Mouse (Mus musculus) spleen, embryonic (tissue): ENCODE results near the gene Scarf2.

ENCODE experiments used
- CTCF ChIA-PET: fragments of 350-600 bp; sonication (Branson Sonifier 250); formaldehyde crosslinking; loops from one replicate; lab custom pipeline; 2022; lab: Charles Lee

The Scarf2 gene

GRCm38 (mm10) chr16:17796971-17797811 is at the start of gene Scarf2:
Gene Scarf2, plus strand, starts transcription at chr16:17797282.
- CTCF ChIA-PET, result interaction anchor here (1.6 kb wide), 1 partner anchor 9 kb away, joined by 5 read pairs; no protein-coding TSS in a partner anchor

GRCm38 (mm10) chr16:17753001-17753400 is 44.1 kb upstream of the Scarf2 start:
- CTCF ChIA-PET, result no interaction called here

GRCm38 (mm10) chr16:17753686-17754085 is 43.4 kb upstream of the Scarf2 start:
- CTCF ChIA-PET, result no interaction called here

GRCm38 (mm10) chr16:17757756-17758155 is 39.3 kb upstream of the Scarf2 start:
- CTCF ChIA-PET, result no interaction called here

- CTCF ChIA-PET, result no interaction called here
Measured at GRCm38 (mm10) chr16:17758902-17759301, 38.2 kb upstream of the Scarf2 start.

- CTCF ChIA-PET, result interaction anchor here (0.6 to 0.7 kb wide), 2 partner anchors 18 to 49 kb away, joined by 3 to 18 read pairs; no protein-coding TSS in a partner anchor
Measured at GRCm38 (mm10) chr16:17759344-17759773, 37.7 kb upstream of the Scarf2 start, which contains the start of gene Klhl22. Gene Klhl22, plus strand, starts transcription at chr16:17759618.

GRCm38 (mm10) chr16:17759813-17760321 is 37.2 kb upstream of the Scarf2 start:
- CTCF ChIA-PET, result interaction anchor here (0.6 to 0.7 kb wide), 3 partner anchors 18 to 49 kb away, joined by 3 to 18 read pairs (median 5); no protein-coding TSS in a partner anchor

- CTCF ChIA-PET, result interaction anchor here (0.5 to 0.6 kb wide), 2 partner anchors 19 to 21 kb away, joined by 3 to 5 read pairs; no protein-coding TSS in a partner anchor
Measured at GRCm38 (mm10) chr16:17760657-17761056, 36.4 kb upstream of the Scarf2 start.

- CTCF ChIA-PET, result interaction anchor here (0.5 kb wide), 1 partner anchor 21 kb away, joined by 3 read pairs; no protein-coding TSS in a partner anchor
Measured at GRCm38 (mm10) chr16:17761074-17761473, 36.0 kb upstream of the Scarf2 start.

- CTCF ChIA-PET, result no interaction called here
Measured at GRCm38 (mm10) chr16:17764108-17764511, 33.0 kb upstream of the Scarf2 start.

GRCm38 (mm10) chr16:17768834-17769233 is 28.2 kb upstream of the Scarf2 start:
- CTCF ChIA-PET, result no interaction called here

GRCm38 (mm10) chr16:17771117-17771865 is 25.8 kb upstream of the Scarf2 start:
- CTCF ChIA-PET, result no interaction called here

- CTCF ChIA-PET, result no interaction called here
Measured at GRCm38 (mm10) chr16:17776828-17777227, 20.3 kb upstream of the Scarf2 start.

- CTCF ChIA-PET, result no interaction called here
Measured at GRCm38 (mm10) chr16:17778223-17778622, 18.9 kb upstream of the Scarf2 start.

- CTCF ChIA-PET, result no interaction called here
Measured at GRCm38 (mm10) chr16:17779692-17780091, 17.4 kb upstream of the Scarf2 start.

- CTCF ChIA-PET, result no interaction called here
Measured at GRCm38 (mm10) chr16:17785337-17785736, 11.7 kb upstream of the Scarf2 start.

- CTCF ChIA-PET, result interaction anchor here (0.9 kb wide), 1 partner anchor 8 kb away, joined by 8 read pairs; no protein-coding TSS in a partner anchor
Measured at GRCm38 (mm10) chr16:17792728-17793127, 4.4 kb upstream of the Scarf2 start.

GRCm38 (mm10) chr16:17794047-17794446 is 3.0 kb upstream of the Scarf2 start:
- CTCF ChIA-PET, result no interaction called here

GRCm38 (mm10) chr16:17795643-17796042 is 1.4 kb upstream of the Scarf2 start:
- CTCF ChIA-PET, result interaction anchor here (1.6 kb wide), 1 partner anchor 10 kb away, joined by 5 read pairs; no protein-coding TSS in a partner anchor

- CTCF ChIA-PET, result interaction anchor here (1.6 kb wide), 1 partner anchor 9 kb away, joined by 5 read pairs; no protein-coding TSS in a partner anchor
Measured at GRCm38 (mm10) chr16:17796519-17796918, 563 bp upstream of the Scarf2 start.

- CTCF ChIA-PET, result interaction anchor here (1.3 kb wide), 1 partner anchor 14 kb away, joined by 4 read pairs; no protein-coding TSS in a partner anchor
Measured at GRCm38 (mm10) chr16:17797812-17798311, 780 bp downstream of the Scarf2 start.
